Mouse (Mus musculus) lung, postnatal 0 days (tissue): ENCODE results near the gene Gm49373. TPM values are rescaled to one million over a fixed set of nuclear protein-coding genes. Genes with fewer than 3 reads are reported as not detected.

Experiments used
- ATAC-seq: fragments of 200-750 bp; cut with Nextera tagmentation; 2 replicates; pipeline ENCODE4 v1.8.0; 2017; ENCODE audit warnings: moderate library complexity
- DNase-seq: peaks from one replicate; pipeline ENCODE4 v3.0.0-alpha.2; 2016; ENCODE audit warnings: low spot score
- H3K27ac ChIP-seq: fragments of 300-500 bp; sonication (generic); 2 replicates; pipeline ENCODE4 v1.5.1; 2014; ENCODE audit warnings: antibody characterized with exemption, mild to moderate bottlenecking, low read length, mixed read lengths
- H3K27me3 ChIP-seq: fragments of 300-500 bp; sonication (generic); replicated peaks from 2 replicates; pipeline ENCODE4 v1.6.1; 2014; ENCODE audit warnings: low read length, mixed read lengths; ENCODE audit not compliant: insufficient read depth
- H3K36me3 ChIP-seq: fragments of 300-500 bp; sonication (generic); 2 replicates; pipeline ENCODE4 v1.6.1; 2014; ENCODE audit warnings: low read length, mixed read lengths; ENCODE audit not compliant: insufficient read depth
- H3K4me1 ChIP-seq: fragments of 300-500 bp; sonication (generic); 2 replicates; pipeline ENCODE4 v1.6.1; 2014; ENCODE audit warnings: antibody characterized with exemption, low read depth, low read length, mixed read lengths; ENCODE audit not compliant: insufficient read depth
- H3K4me2 ChIP-seq: fragments of 300-500 bp; sonication (generic); replicated peaks from 2 replicates; pipeline ENCODE4 v1.6.1; 2014; ENCODE audit warnings: low read depth, mild to moderate bottlenecking, low read length, moderate library complexity, mixed read lengths
- H3K4me3 ChIP-seq: fragments of 300-500 bp; sonication (generic); 2 replicates; pipeline ENCODE4 v1.5.1; 2014; ENCODE audit warnings: low read depth, low read length
- H3K9ac ChIP-seq: fragments of 300-500 bp; sonication (generic); replicated peaks from 2 replicates; pipeline ENCODE4 v1.6.1; 2014; ENCODE audit warnings: low read depth, mild to moderate bottlenecking
- H3K9me3 ChIP-seq: fragments of 300-500 bp; sonication (generic); 2 replicates; pipeline ENCODE4 v1.6.1; 2016; ENCODE audit warnings: low read length, mixed read lengths
- CTCF ChIP-seq: IDR thresholded peaks from 2 replicates; pipeline ENCODE4 v1.5.1; 2016; ENCODE audit warnings: antibody characterized with exemption, mild to moderate bottlenecking
- EP300 ChIP-seq: IDR thresholded peaks from 2 replicates; pipeline ENCODE4 v1.6.1; 2016; ENCODE audit warnings: antibody characterized with exemption, mild to moderate bottlenecking, control low read depth
- WGBS: fragments of 180-500 bp; shearing (Covaris S2); extraction: QIAGEN DNeasy Blood & Tissue Kit; methylation state at CpG from one replicate; pipeline ENCODE4 v1.1.7; 2014; 5-methylcytosine and 5-hydroxymethylcytosine counted together
- polyA plus RNA-seq: library from polyadenylated mRNA; unstranded; fragments of >200 nt; fragmentation: Nextera tagmentation; extraction: Ambion mirVana; gene quantifications from 2 replicates; pipeline ENCODE4 v1.2.1, GENCODE M21; 2015

Gene Gm49373
- polyA plus RNA-seq, 1 experiment from 2014 or later = 0.11 TPM

- H3K27ac ChIP-seq = no peak within 1 kb of the TSS
- H3K36me3 ChIP-seq = 0 out of 2 replicates have a peak, but pooled peaks cover 5% of the 10 kb centered on the region
- DNase-seq (no peak), ATAC-seq (no peak)
- WGBS = 2% methylated on average over 27 of the region's 35 CpGs
- no peak for TF ChIP-seq CTCF
- TF ChIP-seq EP300 = no peak
- H3K4me3 ChIP-seq = peak within 1 kb of the TSS; percentile 46
- H3K27me3 ChIP-seq = peaks cover 35% of the 10 kb centered on the region
- H3K4me1 ChIP-seq = peaks cover 9% of the 10 kb centered on the region; the same call in 1 of the 2 replicates
- no peaks in the 10 kb centered on the region for H3K9me3 ChIP-seq
- peak within 1 kb of the TSS; percentile 85 for H3K4me2 ChIP-seq
- H3K9ac ChIP-seq = 0 out of 2 replicates have a peak within 1 kb of the TSS, but pooled peaks have one; percentile 5
Observed at GRCm38 (mm10) chr9:21031896-21032351, 41.0 kb downstream of the Gm49373 start, which contains the start of gene Icam5. Gene Icam5 (plus strand): TSS chr9:21032073.

- TF ChIP-seq CTCF (no peak), EP300 (no peak)
- peak; percentile 27 for ATAC-seq
- H3K27me3 ChIP-seq = peaks cover 32% of the 10 kb centered on the region
- peak overlapping the region; percentile 46 for H3K4me3 ChIP-seq
- peaks cover 8% of the 10 kb centered on the region; the same call in 1 of the 2 replicates for H3K4me1 ChIP-seq
- DNase-seq = peak; percentile 73
- H3K4me2 ChIP-seq = peak overlapping the region; percentile 85
- no peak overlapping the region for H3K9ac ChIP-seq
- H3K27ac ChIP-seq = no peak overlapping the region
- WGBS = 0% methylated on average over 36 of the region's 36 CpGs
- H3K36me3 ChIP-seq = 0 out of 2 replicates have a peak, but pooled peaks cover 5% of the 10 kb centered on the region
- no peaks in the 10 kb centered on the region for H3K9me3 ChIP-seq
Observed at GRCm38 (mm10) chr9:21031251-21031895, 41.5 kb downstream of the Gm49373 start.

GRCm38 (mm10) chr9:21030781-21031250 is 42.1 kb downstream of the Gm49373 start:
- 0% methylated on average over 13 of the region's 13 CpGs for WGBS
- peak overlapping the region; percentile 85 for H3K4me2 ChIP-seq
- no peaks in the 10 kb centered on the region for H3K9me3 ChIP-seq
- DNase-seq = peak; percentile 98
- H3K4me1 ChIP-seq = peaks cover 8% of the 10 kb centered on the region; the same call in 1 of the 2 replicates
- H3K9ac ChIP-seq = no peak overlapping the region
- peak overlapping the region; percentile 46 for H3K4me3 ChIP-seq
- TF ChIP-seq EP300 = peak; percentile 39; the same call in 1 of the 2 replicates
- peak; percentile 71 for TF ChIP-seq CTCF
- ATAC-seq = peak; percentile 76
- 0 out of 2 replicates have a peak, but pooled peaks cover 5% of the 10 kb centered on the region for H3K36me3 ChIP-seq
- no peak overlapping the region for H3K27ac ChIP-seq
- peaks cover 26% of the 10 kb centered on the region for H3K27me3 ChIP-seq

GRCm38 (mm10) chr9:21030055-21030600 is 42.8 kb downstream of the Gm49373 start:
- H3K4me1 ChIP-seq = peaks cover 8% of the 10 kb centered on the region; the same call in 1 of the 2 replicates

GRCm38 (mm10) chr9:21029291-21030054 is 43.4 kb downstream of the Gm49373 start, which contains the start of gene Icam4:
Gene Icam4 (plus strand): TSS chr9:21029373.
- 1% methylated on average over 37 of the region's 37 CpGs for WGBS
- H3K4me2 ChIP-seq = peak within 1 kb of the TSS; percentile 85
- 0 out of 2 replicates have a peak within 1 kb of the TSS, but pooled peaks have one; percentile 2 for H3K9ac ChIP-seq
- H3K27ac ChIP-seq = peak within 1 kb of the TSS; percentile 40
- peaks cover 8% of the 10 kb centered on the region; the same call in 1 of the 2 replicates for H3K4me1 ChIP-seq
- 0 out of 2 replicates have a peak, but pooled peaks cover 5% of the 10 kb centered on the region for H3K36me3 ChIP-seq
- H3K9me3 ChIP-seq = no peaks in the 10 kb centered on the region
- DNase-seq (peak; percentile 90), ATAC-seq (peak; percentile 37)
- H3K27me3 ChIP-seq = peaks cover 13% of the 10 kb centered on the region
- peak within 1 kb of the TSS; percentile 46; the same call in 1 of the 2 replicates for H3K4me3 ChIP-seq
- TF ChIP-seq EP300 = no peak
- peak; percentile 93 for TF ChIP-seq CTCF

More at GRCm38 (mm10) chr9:21030055-21030600, 42.8 kb downstream of the Gm49373 start:
- H3K9ac ChIP-seq = no peak overlapping the region
- ATAC-seq (no peak), DNase-seq (no peak)
- H3K36me3 ChIP-seq = 0 out of 2 replicates have a peak, but pooled peaks cover 5% of the 10 kb centered on the region
- peak overlapping the region; percentile 46 for H3K4me3 ChIP-seq
- WGBS = 24% methylated on average over 22 of the region's 22 CpGs
- H3K27me3 ChIP-seq = peaks cover 20% of the 10 kb centered on the region
- H3K9me3 ChIP-seq = no peaks in the 10 kb centered on the region
- TF ChIP-seq CTCF = no peak
- TF ChIP-seq EP300 = no peak
- H3K4me2 ChIP-seq = peak overlapping the region; percentile 85
- H3K27ac ChIP-seq = peak overlapping the region; percentile 40
